Mouse (Mus musculus): ENCODE data around the gene Zfhx2. TPM values are rescaled to one million over a fixed set of nuclear protein-coding genes. Genes with fewer than 3 reads are reported as not detected.
A peak's percentile ranks its signal among the peaks of the same experiment; 100 is the strongest.

Gene Zfhx2
- polyA plus RNA-seq, 1 experiment = 18.1 TPM

DNA sequence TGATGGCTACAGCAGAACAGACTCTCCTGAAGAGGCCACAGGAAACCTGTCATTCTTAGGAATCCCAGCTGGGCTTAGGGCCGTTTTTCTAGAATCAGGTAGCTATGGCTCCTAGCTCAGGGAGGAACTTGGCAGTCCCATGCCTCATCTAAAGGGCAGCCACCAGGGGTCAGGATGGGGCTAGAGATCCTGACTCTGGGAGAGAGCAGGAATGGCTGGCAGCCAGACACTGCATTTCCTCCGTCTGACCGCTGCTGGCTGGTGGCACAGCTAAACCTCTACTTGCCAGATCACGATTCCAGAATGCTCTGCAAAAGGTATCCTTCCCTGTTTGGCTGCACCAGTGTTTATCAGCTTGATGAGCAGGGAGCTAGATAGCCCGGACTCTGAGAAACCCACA is 29.8 kb upstream of the Zfhx2 start:
- H3K4me3 ChIP-seq (ENCODE audit: low read depth, low read length) = no peak overlapping the region
- no peak for TF ChIP-seq POLR2A (IDR thresholded peaks at IDR 0.05; ENCODE audit: insufficient read depth, low read length)
- TF ChIP-seq CTCF (IDR thresholded peaks at IDR 0.05; ENCODE audit: low read depth, low read length) = peak; percentile 84
- no peak overlapping the region for H3K27ac ChIP-seq (ENCODE audit: insufficient read depth, low read length)
- H3K9me3 ChIP-seq (replicated peaks; ENCODE audit: control insufficient read depth, insufficient read depth, low read length, poor library complexity, severe bottlenecking) = no peaks in the 10 kb centered on the region
- H3K4me1 ChIP-seq (ENCODE audit: control insufficient read depth, insufficient read depth, low read length) = no peaks in the 10 kb centered on the region
- H3K36me3 ChIP-seq (ENCODE audit: control insufficient read depth, insufficient read depth, low read length, poor library complexity, severe bottlenecking) = no peaks in the 10 kb centered on the region
- H3K27me3 ChIP-seq (ENCODE audit: control insufficient read depth, insufficient read depth, low read length, poor library complexity, severe bottlenecking) = no peaks in the 10 kb centered on the region
- no peak overlapping the region for H3K9ac ChIP-seq (ENCODE audit: low read depth, poor library complexity, severe bottlenecking)

DNA sequence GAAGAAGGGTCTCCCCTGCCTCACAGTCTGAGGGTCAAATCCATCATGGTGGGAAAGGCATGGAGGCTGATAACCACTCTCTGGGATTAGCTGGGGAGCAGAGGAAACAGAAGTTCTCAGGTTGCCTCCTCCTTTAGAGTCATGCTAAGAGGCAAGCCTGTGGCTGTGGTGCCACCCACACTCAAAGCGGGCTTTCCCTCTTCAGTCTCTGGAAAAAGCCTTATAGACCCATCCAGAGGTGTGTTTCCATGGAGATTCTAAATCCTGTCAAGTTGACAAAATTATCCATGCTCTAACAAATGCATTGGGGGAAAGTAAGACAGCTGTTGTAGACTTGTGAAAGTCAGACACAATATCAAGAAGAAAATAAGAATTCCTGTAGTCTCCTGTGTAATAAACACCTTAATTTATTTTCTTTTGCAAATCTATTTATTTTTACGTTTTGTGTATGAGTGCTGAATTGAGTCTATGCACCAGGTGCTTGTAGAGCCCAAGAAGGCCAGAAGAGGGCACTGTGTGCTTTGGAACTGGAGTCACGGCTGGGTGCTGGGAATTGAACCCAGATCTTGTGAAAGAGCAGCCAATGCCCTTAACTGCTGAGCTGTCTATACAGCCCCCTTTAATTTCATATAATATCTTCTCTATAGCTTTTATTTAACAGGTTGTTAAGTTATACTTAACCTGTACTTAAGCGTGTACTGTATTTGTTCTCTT is 27.5 kb upstream of the Zfhx2 start:
- Histone ChIP-seq H3K9me3 (replicated peaks; ENCODE audit: control insufficient read depth, insufficient read depth, low read length, poor library complexity, severe bottlenecking) (no peaks in the 10 kb centered on the region), H3K9ac (ENCODE audit: low read depth, poor library complexity, severe bottlenecking) (no peak overlapping the region), H3K4me1 (ENCODE audit: control insufficient read depth, insufficient read depth, low read length) (no peaks in the 10 kb centered on the region), H3K27me3 (ENCODE audit: control insufficient read depth, insufficient read depth, low read length, poor library complexity, severe bottlenecking) (no peaks in the 10 kb centered on the region), H3K36me3 (ENCODE audit: control insufficient read depth, insufficient read depth, low read length, poor library complexity, severe bottlenecking) (no peaks in the 10 kb centered on the region), H3K4me3 (ENCODE audit: low read depth, low read length) (no peak overlapping the region), H3K27ac (ENCODE audit: insufficient read depth, low read length) (no peak overlapping the region)
- no peak for TF ChIP-seq POLR2A (IDR thresholded peaks at IDR 0.05; ENCODE audit: insufficient read depth, low read length)
- TF ChIP-seq EP300 (IDR thresholded peaks at IDR 0.05; ENCODE audit: insufficient read depth, low read depth, low read length) = no peak
- TF ChIP-seq CTCF (IDR thresholded peaks at IDR 0.05; ENCODE audit: low read depth, low read length) = peak; percentile 77

DNA sequence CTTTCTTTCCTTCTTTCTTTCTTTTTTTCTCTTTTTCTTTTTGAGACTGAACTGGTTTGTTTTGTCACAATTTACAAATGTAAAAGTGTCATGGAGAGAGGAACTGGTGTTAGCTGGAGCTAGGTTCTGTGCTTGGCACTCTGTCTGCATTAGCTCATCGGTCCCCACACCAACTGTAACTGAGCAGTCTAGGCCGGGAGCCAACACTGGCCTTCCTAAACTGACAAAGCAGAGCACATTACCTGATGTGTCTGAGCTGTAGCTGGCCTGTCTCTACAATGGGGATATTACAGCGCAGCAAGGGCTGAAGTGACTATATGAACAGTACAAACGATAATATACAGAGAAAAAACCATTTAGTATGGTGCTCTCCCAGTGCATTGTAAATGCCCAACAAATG is 26.7 kb upstream of the Zfhx2 start:
- H3K36me3 ChIP-seq (ENCODE audit: control insufficient read depth, insufficient read depth, low read length, poor library complexity, severe bottlenecking) = no peaks in the 10 kb centered on the region
- no peak overlapping the region for H3K27ac ChIP-seq (ENCODE audit: insufficient read depth, low read length)
- H3K4me1 ChIP-seq (ENCODE audit: control insufficient read depth, insufficient read depth, low read length) = no peaks in the 10 kb centered on the region
- H3K27me3 ChIP-seq (ENCODE audit: control insufficient read depth, insufficient read depth, low read length, poor library complexity, severe bottlenecking) = no peaks in the 10 kb centered on the region
- H3K9me3 ChIP-seq (replicated peaks; ENCODE audit: control insufficient read depth, insufficient read depth, low read length, poor library complexity, severe bottlenecking) = no peaks in the 10 kb centered on the region
- H3K9ac ChIP-seq (ENCODE audit: low read depth, poor library complexity, severe bottlenecking) = no peak overlapping the region
- TF ChIP-seq EP300 (IDR thresholded peaks at IDR 0.05; ENCODE audit: insufficient read depth, low read depth, low read length) (no peak), CTCF (IDR thresholded peaks at IDR 0.05; ENCODE audit: low read depth, low read length) (no peak), POLR2A (IDR thresholded peaks at IDR 0.05; ENCODE audit: insufficient read depth, low read length) (no peak)
- no peak overlapping the region for H3K4me3 ChIP-seq (ENCODE audit: low read depth, low read length)

- Histone ChIP-seq H3K9me3 (replicated peaks; ENCODE audit: control insufficient read depth, insufficient read depth, low read length, poor library complexity, severe bottlenecking) (no peaks in the 10 kb centered on the region), H3K9ac (ENCODE audit: low read depth, poor library complexity, severe bottlenecking) (peak within 1 kb of the TSS; percentile 62), H3K27me3 (ENCODE audit: control insufficient read depth, insufficient read depth, low read length, poor library complexity, severe bottlenecking) (no peaks in the 10 kb centered on the region), H3K36me3 (ENCODE audit: control insufficient read depth, insufficient read depth, low read length, poor library complexity, severe bottlenecking) (no peaks in the 10 kb centered on the region), H3K4me3 (ENCODE audit: low read depth, low read length) (peak within 1 kb of the TSS; percentile 72), H3K27ac (ENCODE audit: insufficient read depth, low read length) (no peak within 1 kb of the TSS), H3K4me1 (ENCODE audit: control insufficient read depth, insufficient read depth, low read length) (no peaks in the 10 kb centered on the region)
- TF ChIP-seq POLR2A (IDR thresholded peaks at IDR 0.05; ENCODE audit: insufficient read depth, low read length) (no peak), CTCF (IDR thresholded peaks at IDR 0.05; ENCODE audit: low read depth, low read length) (no peak), EP300 (IDR thresholded peaks at IDR 0.05; ENCODE audit: insufficient read depth, low read depth, low read length) (no peak)
Observed at GRCm38 (mm10) chr14:55116425-55117200, 24.5 kb upstream of the Zfhx2 start, which contains the start of gene Jph4. Jph4 (minus strand) TSS chr14:55116935.

DNA sequence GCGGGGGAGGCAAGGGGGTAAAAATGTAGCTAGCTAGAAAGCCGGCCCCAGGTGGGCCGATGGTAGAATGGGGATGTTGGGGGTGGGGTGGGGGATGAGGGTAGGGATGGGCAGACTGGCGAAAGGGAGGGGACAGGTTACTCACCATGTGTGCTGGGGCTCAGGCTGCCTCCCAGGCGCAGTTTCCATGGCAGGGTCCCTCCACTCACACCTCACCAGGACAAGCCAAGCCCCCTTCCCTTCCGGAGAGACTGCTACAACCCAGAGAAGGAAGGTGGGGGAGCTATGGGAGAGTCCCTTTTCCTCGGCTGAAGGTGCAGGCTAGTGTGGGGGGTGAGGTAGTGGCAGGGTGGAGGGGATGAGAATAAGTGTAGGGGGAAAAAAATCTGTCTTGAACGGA is 23.7 kb upstream of the Zfhx2 start:
- Histone ChIP-seq H3K4me3 (ENCODE audit: low read depth, low read length) (peak overlapping the region; percentile 72), H3K9me3 (replicated peaks; ENCODE audit: control insufficient read depth, insufficient read depth, low read length, poor library complexity, severe bottlenecking) (no peaks in the 10 kb centered on the region), H3K4me1 (ENCODE audit: control insufficient read depth, insufficient read depth, low read length) (no peaks in the 10 kb centered on the region), H3K27me3 (ENCODE audit: control insufficient read depth, insufficient read depth, low read length, poor library complexity, severe bottlenecking) (no peaks in the 10 kb centered on the region), H3K36me3 (ENCODE audit: control insufficient read depth, insufficient read depth, low read length, poor library complexity, severe bottlenecking) (no peaks in the 10 kb centered on the region), H3K9ac (ENCODE audit: low read depth, poor library complexity, severe bottlenecking) (peak overlapping the region; percentile 62), H3K27ac (ENCODE audit: insufficient read depth, low read length) (no peak overlapping the region)
- TF ChIP-seq EP300 (IDR thresholded peaks at IDR 0.05; ENCODE audit: insufficient read depth, low read depth, low read length) (no peak), CTCF (IDR thresholded peaks at IDR 0.05; ENCODE audit: low read depth, low read length) (no peak), POLR2A (IDR thresholded peaks at IDR 0.05; ENCODE audit: insufficient read depth, low read length) (no peak)

Data from ES-Bruce4 (cell line).